Comparison of ENCODE assay signal across 8 mouse cellular contexts in the genomic region with DNA sequence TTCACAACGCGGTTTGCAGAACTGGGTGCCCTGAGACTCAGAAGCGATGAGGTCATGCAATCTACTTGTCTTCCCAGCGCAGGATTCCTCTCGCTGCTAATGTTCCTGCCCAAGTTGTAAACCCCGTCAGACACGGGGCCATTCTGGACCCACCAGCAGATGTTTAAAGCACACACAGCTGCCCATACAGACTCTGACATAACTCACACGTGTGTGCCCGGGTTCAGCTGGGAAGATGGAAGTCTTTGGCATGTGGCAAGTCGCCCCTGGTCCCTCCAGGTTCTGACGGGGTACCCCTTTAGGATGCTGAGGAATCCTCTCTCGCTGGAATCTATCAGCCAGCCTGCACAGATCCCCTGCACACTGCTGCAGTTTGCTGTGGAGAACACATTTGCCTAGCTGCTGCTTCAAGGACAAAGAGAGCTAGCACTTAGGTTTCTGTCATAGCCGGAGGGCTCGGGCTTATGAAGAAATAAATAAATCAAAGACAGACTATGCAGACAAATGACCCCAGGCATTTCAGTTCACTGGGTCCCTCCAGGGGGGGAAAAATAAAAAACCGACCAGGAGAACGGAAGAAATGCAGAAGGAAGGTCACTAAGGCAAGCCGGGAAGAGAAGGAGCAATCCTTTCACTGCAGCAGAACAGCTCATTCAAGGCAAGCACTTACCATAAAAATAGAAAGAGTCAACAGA.
DNase-seq lines count a peak whose midpoint lies in the region; ATAC-seq and TF ChIP-seq lines count a peak whose summit lies in the region.

No protein-coding gene starts in this region.

- no peak for TF ChIP-seq CTCF in brain, embryonic 14.5 days (IDR thresholded peaks at IDR 0.05; ENCODE audit: borderline replicate concordance, extremely low read depth, insufficient read depth, insufficient read length)
- TF ChIP-seq CTCF in forebrain, postnatal 0 days (IDR thresholded peaks at IDR 0.05; ENCODE audit: low read depth): no peak

- peak overlapping the region; percentile 80 for H3K27ac ChIP-seq in forebrain, postnatal 0 days (ENCODE audit: low read depth, low read length)
- peak overlapping the region; percentile 83 for H3K27ac ChIP-seq in neural tube, embryonic 14.5 days (ENCODE audit: low read depth, low read length)

- peak; percentile 34; the same call in 1 of the 2 replicates for TF ChIP-seq POLR2A in brain, embryonic 14.5 days (IDR thresholded peaks at IDR 0.05; ENCODE audit: borderline replicate concordance, extremely low read depth, insufficient read depth, insufficient read length, poor library complexity, severe bottlenecking)

- peak overlapping the region; percentile 75 for H3K9ac ChIP-seq in forebrain, postnatal 0 days
- peak overlapping the region; percentile 66 for H3K9ac ChIP-seq in neural tube, embryonic 14.5 days (replicated peaks; ENCODE audit: low read depth, low read length)

- peaks cover 12% of the 10 kb centered on the region; the same call in 1 of the 2 replicates for H3K4me1 ChIP-seq in forebrain, postnatal 0 days (ENCODE audit: insufficient read depth)
- H3K4me1 ChIP-seq in neural tube, embryonic 14.5 days (ENCODE audit: control insufficient read depth, insufficient read depth, low read length): no peaks in the 10 kb centered on the region

- DNase-seq in cerebellum, adult 9-10 months: no peak
- peak; percentile 82 for DNase-seq in brain, embryonic 14.5 days (ENCODE audit: low read depth)
- DNase-seq in forebrain, postnatal 0 days: peak; percentile 70
- peak; percentile 17 to 47 for DNase-seq in left cerebral cortex, adult 18-20 months (ENCODE audit: low spot score in 2 of 2)
- no peak for DNase-seq in spleen, postnatal 36 days (ENCODE audit: low spot score in 2 of 2)
- no peak for DNase-seq in lung, postnatal 4 days

- H3K4me3 ChIP-seq in forebrain, postnatal 0 days (ENCODE audit: low read depth, low read length): peak overlapping the region; percentile 52
- peak overlapping the region; percentile 53 for H3K4me3 ChIP-seq in neural tube, embryonic 14.5 days (ENCODE audit: low read depth, low read length)

- H3K4me2 ChIP-seq in forebrain, postnatal 0 days (ENCODE audit: low read depth): peak overlapping the region; percentile 50
- H3K4me2 ChIP-seq in neural tube, embryonic 14.5 days (ENCODE audit: low read depth, low read length): peak overlapping the region; percentile 79

- no peaks in the 10 kb centered on the region for H3K36me3 ChIP-seq in forebrain, postnatal 0 days (ENCODE audit: insufficient read depth)
- no peaks in the 10 kb centered on the region for H3K36me3 ChIP-seq in neural tube, embryonic 14.5 days (ENCODE audit: control insufficient read depth, insufficient read depth, low read length)

- 0 out of 2 replicates have a peak, but pooled peaks have one; percentile 24 for ATAC-seq in cerebellum, adult (ENCODE audit: insufficient number of reproducible peaks, low FRiP score, low TSS enrichment)
- ATAC-seq in forebrain, postnatal 0 days: peak; percentile 76
- ATAC-seq in neural tube, embryonic 14.5 days (ENCODE audit: low read depth): peak; percentile 84

- no peaks in the 10 kb centered on the region for H3K27me3 ChIP-seq in forebrain, postnatal 0 days (ENCODE audit: insufficient read depth, low read length)
- no peaks in the 10 kb centered on the region for H3K27me3 ChIP-seq in neural tube, embryonic 14.5 days (ENCODE audit: control insufficient read depth, insufficient read depth, low read length)

- WGBS in forebrain, postnatal 0 days: under 1% methylated on average over 17 of the region's 17 CpGs
- WGBS in neural tube, embryonic 14.5 days: under 1% methylated on average over 17 of the region's 17 CpGs

- no peaks in the 10 kb centered on the region for H3K9me3 ChIP-seq in forebrain, postnatal 0 days (ENCODE audit: low read length)
- H3K9me3 ChIP-seq in neural tube, embryonic 14.5 days (ENCODE audit: control insufficient read depth, low read length): no peaks in the 10 kb centered on the region

Comparison
In these comparisons a context has a peak if more than half of its experiments do, and no peak if none do; other contexts are left out.
1. ATAC-seq: peak in every context shown above with its lines; median percentile 84 in neural tube, embryonic 14.5 days; 76 in forebrain, postnatal 0 days; 24 in cerebellum, adult.
2. DNase-seq: peak in brain, embryonic 14.5 days (single experiment), forebrain, postnatal 0 days (single experiment) and left cerebral cortex, adult 18-20 months (2 of 2); none in cerebellum, adult 9-10 months (single experiment), spleen, postnatal 36 days (0 of 2) and lung, postnatal 4 days (0 of 2).